Mouse (Mus musculus): ENCODE measurements at regions not wholly inside any gene's neighbourhood (a gene's known extent, or its start where the extent isn't known, plus 50 kb on each side); places are given as distances from the start of the nearest gene placed in this dataset.

- no peak for TF ChIP-seq CTCF (IDR thresholded peaks at IDR 0.05; ENCODE audit: borderline replicate concordance, extremely low read depth, insufficient read depth, insufficient read length)
- TF ChIP-seq POLR2A (IDR thresholded peaks at IDR 0.05; ENCODE audit: borderline replicate concordance, extremely low read depth, insufficient read depth, insufficient read length, poor library complexity, severe bottlenecking), result no peak
Measured at GRCm38 (mm10) chr16:73760921-73761320, 650.7 kb downstream of the Robo2 start.

All from brain, embryonic 14.5 days (tissue).